Mouse (Mus musculus) cerebellum, adult 2 months (tissue): ENCODE data around the gene Cntnap2.

Experiments used
- CTCF ChIP-seq: fragments of 200-500 bp; IDR thresholded peaks from 2 replicates; pipeline ENCODE4 v1.5.1; 2011; ENCODE audit warnings: low read depth, mild to moderate bottlenecking, control low read depth, low read length, moderate library complexity, borderline replicate concordance; ENCODE audit not compliant: insufficient read depth
- POLR2A ChIP-seq: fragments of 200-500 bp; IDR thresholded peaks from 2 replicates; pipeline ENCODE4 v1.6.1; 2011; ENCODE audit warnings: low read length, control low read depth, borderline replicate concordance; ENCODE audit not compliant: insufficient read depth

- TF ChIP-seq CTCF = no peak
- no peak for TF ChIP-seq POLR2A
These were observed 155.2 kb downstream of the Cntnap2 start for GRCm38 (mm10) chr6:45214330-45214729.
